Mouse (Mus musculus): ENCODE data around the gene Scgb1a1. TPM values are rescaled to one million over a fixed set of nuclear protein-coding genes. Genes with fewer than 3 reads are reported as not detected.

The Scgb1a1 gene
- polyA plus RNA-seq, 1 experiment from 2014 or later, result 1.4 TPM

DNA sequence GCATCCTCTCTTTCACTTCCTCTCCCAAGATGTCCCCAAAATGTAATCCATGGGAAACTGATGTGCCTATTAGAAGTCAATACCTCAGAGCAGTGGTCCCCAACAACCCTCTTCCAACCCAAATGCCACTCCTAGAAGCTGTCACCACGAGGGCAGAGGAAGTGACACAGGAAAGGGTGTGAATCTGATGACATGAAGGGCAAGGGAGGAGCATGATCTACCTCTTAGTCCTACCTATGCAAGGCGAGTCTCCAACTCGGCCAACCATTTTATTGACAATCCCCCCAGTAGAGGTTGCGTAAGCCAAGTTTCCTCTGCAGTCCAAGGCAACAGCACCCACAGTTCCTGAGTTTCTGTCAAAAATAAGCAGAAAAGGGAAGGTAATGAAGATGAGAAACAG, 28.5 kb upstream of the Scgb1a1 start:
- no peak for ATAC-seq (ENCODE audit: insufficient number of reproducible peaks, low FRiP score, low TSS enrichment, low read depth)
- Histone ChIP-seq H3K27me3 (no peaks in the 10 kb centered on the region), H3K36me3 (peaks cover 21% of the 10 kb centered on the region; the same call in 1 of the 2 replicates), H3K9ac (no peak overlapping the region), H3K27ac (replicated peaks) (no peak overlapping the region), H3K4me1 (no peaks in the 10 kb centered on the region), H3K4me2 (replicated peaks) (no peak overlapping the region), H3K4me3 (replicated peaks) (no peak overlapping the region), H3K9me3 (replicated peaks) (no peaks in the 10 kb centered on the region)
- WGBS, result 84% methylated on average over 4 of the region's 4 CpGs

DNA sequence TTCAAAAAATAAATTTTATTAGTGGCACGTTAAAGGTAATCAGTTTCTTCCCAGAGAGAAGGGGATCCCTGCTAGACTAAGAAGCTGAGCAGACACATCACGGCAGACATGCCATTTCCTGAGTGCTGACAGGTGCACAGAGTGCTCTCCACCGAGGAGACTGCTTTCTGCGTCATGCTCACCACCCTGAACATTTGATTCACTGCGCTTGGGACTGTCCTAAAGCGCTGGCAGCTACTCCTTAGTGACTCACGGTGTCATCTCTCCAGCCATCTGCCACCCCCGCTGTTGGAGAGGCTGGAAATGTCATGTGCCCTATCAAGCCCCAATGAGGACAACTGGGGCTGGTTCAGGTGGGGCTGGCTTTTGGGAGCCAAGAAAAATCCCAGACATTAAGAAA, 24.3 kb upstream of the Scgb1a1 start:
- Histone ChIP-seq H3K27ac (replicated peaks) (no peak overlapping the region), H3K36me3 (peaks cover 21% of the 10 kb centered on the region; the same call in 1 of the 2 replicates), H3K9me3 (replicated peaks) (no peaks in the 10 kb centered on the region), H3K4me3 (replicated peaks) (no peak overlapping the region), H3K4me2 (replicated peaks) (no peak overlapping the region), H3K27me3 (no peaks in the 10 kb centered on the region), H3K9ac (no peak overlapping the region), H3K4me1 (peaks cover 6% of the 10 kb centered on the region)
- ATAC-seq (ENCODE audit: insufficient number of reproducible peaks, low FRiP score, low TSS enrichment, low read depth), result no peak
- WGBS, result 68% methylated on average over 8 of the region's 8 CpGs

DNA sequence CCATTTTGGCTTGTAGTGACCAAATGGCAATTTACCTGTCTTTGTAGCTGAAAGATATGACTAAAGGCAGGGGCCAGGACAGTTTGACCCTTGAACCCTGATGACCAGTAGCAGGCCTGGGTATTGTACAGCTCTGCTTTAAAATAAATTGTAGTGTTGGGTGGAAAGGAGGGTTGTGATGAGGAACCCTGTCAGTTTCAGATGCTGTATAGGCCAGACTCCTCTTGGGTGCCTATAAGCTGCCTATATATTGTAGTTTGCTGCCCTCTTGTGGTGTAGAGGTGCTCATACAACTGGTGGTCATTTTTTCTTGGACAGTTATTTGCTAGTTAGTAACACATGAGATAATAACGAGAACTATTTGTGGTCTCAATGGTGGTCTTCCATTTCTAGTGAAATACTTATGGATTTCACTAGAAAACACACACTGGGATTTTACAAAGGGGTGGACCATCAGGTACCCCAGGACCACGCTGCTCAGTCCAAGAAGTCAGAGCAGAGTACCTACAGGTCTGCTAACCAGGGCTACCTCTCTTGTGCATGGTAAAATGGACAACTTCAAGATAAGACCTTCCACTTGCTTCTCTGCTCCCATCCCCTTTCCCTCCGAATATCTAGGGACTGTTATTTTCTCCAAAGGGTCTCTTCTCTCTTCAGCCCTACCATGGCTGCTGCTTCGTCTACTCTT, 22.6 kb upstream of the Scgb1a1 start:
- H3K9me3 ChIP-seq (replicated peaks), result no peaks in the 10 kb centered on the region
- WGBS, result 54% methylated on average over 4 of the region's 4 CpGs
- ATAC-seq (ENCODE audit: insufficient number of reproducible peaks, low FRiP score, low TSS enrichment, low read depth), result peak; percentile 28; the same call in 1 of the 2 replicates
- no peak overlapping the region for H3K27ac ChIP-seq (replicated peaks)
- H3K9ac ChIP-seq, result peak overlapping the region; percentile 21; the same call in 1 of the 2 replicates
- peaks cover 23% of the 10 kb centered on the region for H3K4me1 ChIP-seq
- H3K36me3 ChIP-seq, result peaks cover 18% of the 10 kb centered on the region; the same call in 1 of the 2 replicates
- no peak overlapping the region for H3K4me3 ChIP-seq (replicated peaks)
- no peaks in the 10 kb centered on the region for H3K27me3 ChIP-seq
- H3K4me2 ChIP-seq (replicated peaks), result no peak overlapping the region

DNA sequence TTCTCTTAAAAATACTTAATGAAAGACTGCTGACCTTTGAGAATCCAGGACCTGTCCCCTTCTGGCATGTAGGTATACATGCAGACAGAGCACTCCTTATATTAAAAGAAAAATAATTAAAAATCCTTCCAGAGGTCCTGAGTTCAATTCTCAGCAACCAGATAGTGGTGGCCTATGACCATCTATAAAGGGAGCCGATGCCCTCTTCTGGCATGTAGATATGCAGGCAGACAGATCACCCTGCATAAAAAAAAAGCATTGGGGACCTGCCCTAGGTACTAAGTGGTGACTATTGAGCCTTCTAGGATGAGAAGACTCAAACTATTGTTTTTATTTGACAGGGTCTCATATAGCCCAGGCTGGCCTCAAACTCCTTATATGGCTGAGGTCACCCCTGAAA, 20.8 kb upstream of the Scgb1a1 start:
- ATAC-seq (ENCODE audit: insufficient number of reproducible peaks, low FRiP score, low TSS enrichment, low read depth), result no peak
- Histone ChIP-seq H3K4me2 (replicated peaks) (no peak overlapping the region), H3K36me3 (peaks cover 15% of the 10 kb centered on the region; the same call in 1 of the 2 replicates), H3K4me1 (peaks cover 34% of the 10 kb centered on the region), H3K9ac (no peak overlapping the region), H3K27ac (replicated peaks) (no peak overlapping the region), H3K9me3 (replicated peaks) (no peaks in the 10 kb centered on the region), H3K4me3 (replicated peaks) (no peak overlapping the region), H3K27me3 (no peaks in the 10 kb centered on the region)
- WGBS, result 85% methylated on average over 1 of the region's 1 CpGs

DNA sequence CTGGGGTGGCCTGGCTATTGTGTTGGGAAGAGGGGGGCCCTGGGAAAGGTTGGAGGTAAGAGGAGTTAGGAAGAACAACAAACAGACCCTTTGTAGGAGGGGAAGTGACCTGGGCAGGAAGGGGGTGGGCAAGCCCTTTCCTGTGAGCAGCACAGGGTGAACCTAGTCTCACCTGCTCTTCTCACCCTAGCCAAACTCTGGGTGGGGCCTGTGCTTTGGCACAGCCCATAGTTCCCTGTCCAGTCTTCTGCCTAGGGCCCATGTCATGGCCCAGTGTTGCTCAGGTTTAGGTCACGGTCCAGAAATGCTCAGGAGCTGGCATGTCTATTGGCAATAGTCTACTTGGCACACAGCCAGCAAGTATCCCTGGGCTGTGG, 19.6 kb upstream of the Scgb1a1 start:
- Histone ChIP-seq H3K36me3 (0 out of 2 replicates have a peak, but pooled peaks cover 4% of the 10 kb centered on the region), H3K4me1 (peaks cover 34% of the 10 kb centered on the region), H3K9ac (no peak overlapping the region), H3K27me3 (no peaks in the 10 kb centered on the region), H3K27ac (replicated peaks) (peak overlapping the region; percentile 56), H3K4me2 (replicated peaks) (no peak overlapping the region), H3K4me3 (replicated peaks) (no peak overlapping the region), H3K9me3 (replicated peaks) (no peaks in the 10 kb centered on the region)
- WGBS, result 65% methylated on average over 1 of the region's 1 CpGs
- peak; percentile 37; the same call in 1 of the 2 replicates for ATAC-seq (ENCODE audit: insufficient number of reproducible peaks, low FRiP score, low TSS enrichment, low read depth)

DNA sequence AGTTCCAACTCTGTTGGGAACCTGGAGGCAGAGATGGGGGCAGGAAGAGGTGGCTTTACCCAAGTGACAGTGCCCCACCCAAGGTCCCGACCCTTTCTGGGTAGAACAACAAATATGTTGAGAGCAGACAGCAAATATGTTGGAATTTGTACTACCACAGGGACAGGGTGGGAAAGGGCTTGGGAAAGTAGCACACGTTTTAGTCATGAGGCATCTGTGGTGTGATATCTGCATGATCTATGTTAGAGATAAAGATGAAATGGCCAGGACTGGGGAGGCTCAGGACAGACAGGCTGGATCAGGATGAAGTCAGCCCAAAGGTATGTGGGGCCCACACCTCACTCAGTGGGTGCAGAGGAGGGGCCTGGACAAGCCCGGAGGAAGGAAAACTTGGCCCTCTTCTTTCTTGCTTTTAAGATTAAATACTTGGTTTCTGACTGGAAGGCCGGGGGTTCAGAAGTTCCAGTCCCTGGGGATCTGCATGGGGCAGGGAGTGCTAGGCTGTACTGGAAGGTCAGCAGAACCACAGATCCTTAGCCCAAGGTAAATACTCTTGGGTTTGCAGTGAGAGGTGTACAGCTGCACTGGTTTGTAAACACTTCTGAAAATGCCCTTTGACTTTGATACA, 19.1 kb upstream of the Scgb1a1 start:
- Histone ChIP-seq H3K9ac (no peak overlapping the region), H3K27ac (replicated peaks) (peak overlapping the region; percentile 56), H3K4me1 (peaks cover 34% of the 10 kb centered on the region), H3K4me2 (replicated peaks) (no peak overlapping the region), H3K4me3 (replicated peaks) (no peak overlapping the region), H3K27me3 (no peaks in the 10 kb centered on the region), H3K9me3 (replicated peaks) (no peaks in the 10 kb centered on the region), H3K36me3 (no peaks in the 10 kb centered on the region)
- 0 out of 2 replicates have a peak, but pooled peaks have one; percentile 31 for ATAC-seq (ENCODE audit: insufficient number of reproducible peaks, low FRiP score, low TSS enrichment, low read depth)
- WGBS, result 26% methylated on average over 4 of the region's 4 CpGs

DNA sequence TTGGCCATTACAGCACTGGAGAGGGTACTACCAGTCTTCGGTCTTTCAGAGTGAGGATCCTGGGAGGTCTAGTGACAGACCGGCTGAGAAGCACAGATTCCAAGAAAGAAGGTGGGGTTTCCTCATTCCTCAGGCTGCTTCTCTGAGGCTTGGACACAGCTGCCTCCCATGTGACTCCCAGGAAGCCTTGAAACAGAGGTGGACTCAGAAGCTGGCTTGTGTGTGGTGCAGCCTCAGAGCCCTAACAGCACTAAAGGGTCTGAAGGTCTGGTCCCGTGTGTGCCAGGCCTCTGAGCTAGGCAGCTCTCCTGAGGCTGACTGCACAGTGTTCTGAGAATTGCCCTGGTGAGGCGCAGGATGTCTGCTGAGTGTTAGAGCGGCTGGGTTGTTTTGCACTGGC, 18.3 kb upstream of the Scgb1a1 start:
- Histone ChIP-seq H3K9ac (no peak overlapping the region), H3K4me2 (replicated peaks) (no peak overlapping the region), H3K4me1 (peaks cover 34% of the 10 kb centered on the region), H3K27me3 (no peaks in the 10 kb centered on the region), H3K4me3 (replicated peaks) (no peak overlapping the region), H3K36me3 (no peaks in the 10 kb centered on the region), H3K9me3 (replicated peaks) (no peaks in the 10 kb centered on the region), H3K27ac (replicated peaks) (peak overlapping the region; percentile 56)
- WGBS, result 40% methylated on average over 5 of the region's 5 CpGs
- no peak for ATAC-seq (ENCODE audit: insufficient number of reproducible peaks, low FRiP score, low TSS enrichment, low read depth)

DNA sequence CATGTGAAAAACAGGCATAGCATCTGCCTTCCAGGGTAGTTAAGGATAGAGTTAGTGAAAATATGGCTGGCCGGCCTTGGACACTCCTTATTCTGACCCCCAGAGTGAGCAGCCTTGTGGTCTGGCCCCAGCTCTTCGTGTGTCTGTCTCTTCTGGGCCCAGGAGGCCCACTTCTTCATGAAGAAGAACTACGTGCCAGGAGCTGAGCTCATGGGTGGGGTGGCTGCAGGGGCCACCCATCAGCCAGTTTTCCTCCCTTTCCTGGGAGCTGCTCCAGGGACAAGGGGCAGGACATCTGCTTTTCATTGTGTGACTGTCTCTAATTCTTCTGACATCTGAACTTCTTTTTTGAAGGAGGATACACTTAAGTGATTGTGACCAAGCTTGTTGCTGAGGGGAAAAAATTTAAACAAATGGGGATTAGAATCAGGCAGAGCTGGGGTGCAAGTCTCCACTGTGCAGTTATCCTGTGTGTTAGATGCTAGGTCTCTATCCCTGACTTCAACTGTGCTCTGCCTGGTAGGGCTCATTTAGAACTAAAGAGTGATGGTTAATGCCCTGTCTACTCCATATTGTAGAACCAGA, 17.4 kb upstream of the Scgb1a1 start:
- no peak overlapping the region for H3K4me2 ChIP-seq (replicated peaks)
- 50% methylated on average over 3 of the region's 3 CpGs for WGBS
- no peaks in the 10 kb centered on the region for H3K27me3 ChIP-seq
- no peaks in the 10 kb centered on the region for H3K9me3 ChIP-seq (replicated peaks)
- H3K4me3 ChIP-seq (replicated peaks), result no peak overlapping the region
- peak overlapping the region; percentile 56 for H3K27ac ChIP-seq (replicated peaks)
- no peak for ATAC-seq (ENCODE audit: insufficient number of reproducible peaks, low FRiP score, low TSS enrichment, low read depth)
- H3K4me1 ChIP-seq, result peaks cover 34% of the 10 kb centered on the region
- no peak overlapping the region for H3K9ac ChIP-seq
- no peaks in the 10 kb centered on the region for H3K36me3 ChIP-seq

DNA sequence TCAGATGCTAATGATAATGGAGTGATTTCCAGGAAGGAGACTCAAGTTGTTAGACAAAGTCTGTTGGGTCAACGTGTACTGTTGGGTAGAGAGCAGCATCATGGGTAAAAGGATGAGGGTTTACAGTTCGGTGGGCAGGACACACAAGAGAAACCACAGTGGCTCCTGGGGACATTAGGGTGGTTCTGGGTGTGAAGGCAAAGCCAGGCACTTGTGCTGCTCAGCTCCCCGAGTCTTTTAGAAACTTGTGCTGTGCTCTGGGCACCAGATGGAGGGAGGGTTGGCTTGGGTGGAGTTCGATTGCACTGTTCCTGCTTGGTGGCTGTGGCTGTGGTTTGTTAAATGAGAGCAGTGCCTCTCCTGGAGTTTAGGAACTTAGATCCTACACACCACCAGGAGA, 16.2 kb upstream of the Scgb1a1 start:
- Histone ChIP-seq H3K4me2 (replicated peaks) (no peak overlapping the region), H3K36me3 (no peaks in the 10 kb centered on the region), H3K4me1 (peaks cover 34% of the 10 kb centered on the region), H3K27ac (replicated peaks) (peak overlapping the region; percentile 56; the same call in 1 of the 2 replicates), H3K27me3 (no peaks in the 10 kb centered on the region), H3K9ac (no peak overlapping the region), H3K4me3 (replicated peaks) (no peak overlapping the region), H3K9me3 (replicated peaks) (no peaks in the 10 kb centered on the region)
- no peak for ATAC-seq (ENCODE audit: insufficient number of reproducible peaks, low FRiP score, low TSS enrichment, low read depth)
- WGBS, result 55% methylated on average over 4 of the region's 4 CpGs

DNA sequence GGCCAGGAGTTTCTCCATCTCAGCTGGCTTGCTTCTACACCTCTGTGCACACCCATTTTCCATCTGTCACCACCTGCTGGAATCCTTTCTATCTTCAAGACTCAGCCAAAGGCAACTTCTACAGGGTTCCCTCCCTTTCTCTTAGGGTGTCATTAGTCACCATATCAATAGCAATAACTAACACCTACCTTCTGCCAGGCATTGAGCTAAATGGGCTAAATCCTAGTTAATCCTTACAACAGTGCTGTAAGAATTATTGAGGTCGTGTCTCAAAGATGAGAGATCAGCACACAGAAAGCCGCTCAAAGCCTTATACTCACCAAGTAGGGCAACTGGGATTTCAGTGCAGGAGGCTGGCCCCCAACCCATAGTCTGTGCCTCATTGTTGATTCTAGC, 13.3 kb upstream of the Scgb1a1 start:
- no peak for ATAC-seq (ENCODE audit: insufficient number of reproducible peaks, low FRiP score, low TSS enrichment, low read depth)

DNA sequence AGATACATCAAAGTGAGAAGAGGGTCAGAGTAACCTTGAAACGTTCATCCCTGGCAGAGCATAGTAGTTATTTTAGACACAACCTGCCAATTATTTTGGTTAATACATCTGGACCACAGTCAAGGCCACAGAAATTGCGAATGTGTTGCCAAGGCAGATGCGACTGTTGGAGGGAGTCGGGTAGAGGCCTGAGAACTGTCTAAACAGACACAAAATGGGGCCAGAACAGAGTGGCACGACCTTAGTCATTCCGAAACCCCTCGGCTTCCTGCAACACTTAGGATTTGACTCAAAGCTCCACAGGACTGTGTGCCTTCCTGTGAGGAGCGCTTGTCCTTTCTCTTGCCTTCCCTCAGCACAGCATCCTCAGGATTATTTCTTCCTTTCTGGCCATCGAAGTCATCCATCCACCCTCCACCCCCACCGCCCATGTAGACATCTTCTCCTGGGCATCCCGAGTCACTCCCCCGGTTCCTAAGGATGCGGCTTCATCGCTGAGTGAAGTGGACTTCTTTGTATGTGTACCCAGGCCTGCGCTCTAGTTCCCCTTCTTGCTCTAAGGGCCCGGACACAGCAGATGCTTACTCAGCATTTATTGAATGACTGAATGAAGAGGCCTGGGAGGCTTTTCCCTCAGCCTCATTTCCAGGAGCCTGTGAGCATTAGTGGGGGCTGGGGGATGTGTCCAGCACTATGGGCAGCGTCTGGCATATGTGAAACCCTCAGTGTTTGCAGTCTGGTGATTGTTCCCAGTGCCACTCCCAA, 12.7 kb upstream of the Scgb1a1 start:
- no peak overlapping the region for H3K4me2 ChIP-seq (replicated peaks)
- WGBS, result 81% methylated on average over 17 of the region's 17 CpGs
- H3K36me3 ChIP-seq, result no peaks in the 10 kb centered on the region
- no peaks in the 10 kb centered on the region for H3K27me3 ChIP-seq
- peaks cover 12% of the 10 kb centered on the region for H3K4me1 ChIP-seq
- H3K9ac ChIP-seq, result no peak overlapping the region
- no peak for ATAC-seq (ENCODE audit: insufficient number of reproducible peaks, low FRiP score, low TSS enrichment, low read depth)
- no peak overlapping the region for H3K27ac ChIP-seq (replicated peaks)
- H3K9me3 ChIP-seq (replicated peaks), result no peaks in the 10 kb centered on the region
- H3K4me3 ChIP-seq (replicated peaks), result no peak overlapping the region

More for the DNA sequence above, 13.3 kb upstream of the Scgb1a1 start:
- Histone ChIP-seq H3K9ac (no peak overlapping the region), H3K9me3 (replicated peaks) (no peaks in the 10 kb centered on the region), H3K4me2 (replicated peaks) (no peak overlapping the region), H3K4me1 (peaks cover 18% of the 10 kb centered on the region), H3K4me3 (replicated peaks) (no peak overlapping the region), H3K27ac (replicated peaks) (no peak overlapping the region), H3K27me3 (no peaks in the 10 kb centered on the region), H3K36me3 (no peaks in the 10 kb centered on the region)
- 70% methylated on average over 2 of the region's 2 CpGs for WGBS
